Mouse (Mus musculus) left cerebral cortex, adult 2 months (tissue): Measurements from ENCODE around the gene Kcnj12. TPM values are rescaled to one million over a fixed set of nuclear protein-coding genes. Genes with fewer than 3 reads are reported as not detected.
A peak's percentile ranks its signal among the peaks of the same experiment; 100 is the strongest.

Experiments
- DNase-seq, 2 experiments: peaks; one replicate each; pipeline ENCODE4 v3.0.0; 2021 to 2022; ENCODE audit warnings: low spot score in 2 of 2, mixed read lengths in 1 of 2; ENCODE audit errors: extremely low spot score in 1 of 2
- H3K27ac ChIP-seq: fragments of 200-600 bp; 2 replicates; pipeline ENCODE4 v1.8.1; 2022
- H3K4me3 ChIP-seq: fragments of 200-600 bp; 2 replicates; pipeline ENCODE4 v1.8.1; 2022
- CTCF ChIP-seq: fragments of 200-600 bp; IDR thresholded peaks from 2 replicates; pipeline ENCODE4 v1.8.1; 2022; ENCODE audit warnings: antibody characterized with exemption, mild to moderate bottlenecking, moderate library complexity
- intact Hi-C: fragments of 180-260 bp; cut with DNase I; formaldehyde crosslinking; loops from one replicate; pipeline ENCODE4 v1.15.1; 2025
- total RNA-seq, 2 experiments: library from RNA; stranded (reverse); gene quantifications; 2 replicates each; pipeline ENCODE4 v1.2.3; 2021

Gene Kcnj12
- total RNA-seq, 2 experiments from 2014 or later, result 19.0 to 19.2 TPM

DNA sequence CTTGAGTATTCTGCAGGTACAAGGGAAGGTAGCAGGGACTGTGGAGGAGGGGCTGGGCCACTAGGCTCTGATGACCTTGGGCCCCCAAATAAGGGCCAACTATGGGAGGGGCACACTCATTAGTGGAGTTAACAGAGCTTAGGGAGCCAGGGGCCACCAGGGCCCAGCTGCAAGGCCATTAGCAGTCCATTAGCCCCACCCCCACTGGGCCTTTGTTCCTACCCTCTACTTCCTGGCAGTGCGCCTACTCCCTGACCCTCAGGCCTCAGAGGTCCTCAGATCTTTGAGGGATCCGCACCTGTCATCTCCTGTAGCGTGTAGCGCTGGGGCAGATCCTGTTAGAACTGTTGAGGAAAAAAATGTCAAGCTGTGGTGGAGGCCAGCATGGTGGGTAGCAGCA is 18.3 kb upstream of the Kcnj12 start:
- no peak overlapping the region for H3K4me3 ChIP-seq
- no peak for TF ChIP-seq CTCF
- DNase-seq, result no peak
- H3K27ac ChIP-seq, result no peak overlapping the region
- intact Hi-C loops, result no loop called here

DNA sequence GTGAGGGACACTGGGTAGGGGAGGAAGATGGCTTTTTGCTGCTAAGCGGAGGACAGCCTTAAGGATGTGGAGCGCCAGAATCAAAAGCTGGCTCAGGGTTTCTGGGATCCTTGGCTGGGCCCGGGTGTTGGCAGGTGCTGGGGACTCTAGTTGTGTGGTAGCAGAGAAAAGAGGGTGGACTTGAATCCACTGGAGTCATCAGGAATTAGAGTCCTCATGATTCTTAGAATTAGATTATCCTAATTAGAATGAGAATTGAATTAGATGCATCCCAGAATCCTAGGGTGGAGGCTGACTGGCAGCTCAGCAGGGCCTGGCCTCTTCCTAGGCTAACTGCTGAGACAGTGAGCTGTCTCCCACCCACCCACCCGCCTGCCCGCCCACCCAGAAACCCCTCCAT is 17.6 kb upstream of the Kcnj12 start:
- DNase-seq, result no peak
- intact Hi-C loops, result no loop called here
- no peak overlapping the region for H3K4me3 ChIP-seq
- H3K27ac ChIP-seq, result no peak overlapping the region
- no peak for TF ChIP-seq CTCF

DNA sequence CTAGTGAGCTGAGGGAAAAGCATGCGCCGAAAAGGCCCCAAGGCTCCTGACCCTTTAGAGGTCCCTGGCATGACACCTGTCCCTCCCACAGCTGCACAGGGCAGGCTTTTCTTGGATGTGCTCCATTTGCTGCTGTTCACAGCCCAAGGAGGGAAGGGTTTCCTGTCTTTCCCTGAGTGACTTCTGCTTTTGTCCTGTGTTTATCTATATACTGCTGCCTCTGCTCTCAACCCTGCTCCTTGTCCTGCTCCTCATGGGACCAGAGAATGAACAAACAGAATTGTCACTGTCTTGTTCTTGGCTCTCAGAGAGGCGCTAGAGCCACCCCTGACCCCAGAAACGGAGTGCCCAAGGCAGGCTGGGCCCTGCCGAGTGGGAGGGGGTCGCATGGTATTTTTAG is 17.0 kb upstream of the Kcnj12 start:
- no peak overlapping the region for H3K4me3 ChIP-seq
- intact Hi-C loops, result no loop called here
- no peak overlapping the region for H3K27ac ChIP-seq
- TF ChIP-seq CTCF, result no peak
- no peak for DNase-seq

DNA sequence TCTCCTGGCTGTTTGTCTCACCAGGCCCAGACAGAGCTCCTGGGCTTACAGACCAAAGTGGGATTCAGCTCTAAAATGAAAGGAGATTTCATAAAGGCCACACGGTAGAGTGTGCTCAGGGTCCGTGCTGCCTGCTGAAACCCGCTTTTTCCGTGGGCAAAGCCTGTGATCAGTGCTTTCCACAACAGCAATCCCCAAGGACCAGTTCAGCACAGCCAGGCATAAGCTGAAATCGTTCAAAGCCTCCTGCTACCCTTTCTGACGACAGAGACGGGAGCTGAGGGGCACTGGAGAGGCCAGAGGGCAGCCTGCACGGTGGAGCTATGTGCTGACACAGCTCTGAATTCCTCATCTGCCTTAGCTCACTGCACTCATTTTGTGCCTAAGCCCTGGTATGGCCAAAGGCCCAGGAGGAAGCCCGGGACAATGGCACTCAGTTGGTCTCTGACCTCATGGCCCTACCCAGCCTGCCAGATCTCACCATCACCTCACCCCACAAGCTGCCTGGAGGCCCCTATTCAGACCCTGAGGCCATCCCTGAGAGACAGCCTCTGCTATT is 10.5 kb upstream of the Kcnj12 start:
- TF ChIP-seq CTCF, result no peak
- intact Hi-C loops, result no loop called here
- Histone ChIP-seq H3K4me3 (no peak overlapping the region), H3K27ac (no peak overlapping the region)
- DNase-seq, result no peak

DNA sequence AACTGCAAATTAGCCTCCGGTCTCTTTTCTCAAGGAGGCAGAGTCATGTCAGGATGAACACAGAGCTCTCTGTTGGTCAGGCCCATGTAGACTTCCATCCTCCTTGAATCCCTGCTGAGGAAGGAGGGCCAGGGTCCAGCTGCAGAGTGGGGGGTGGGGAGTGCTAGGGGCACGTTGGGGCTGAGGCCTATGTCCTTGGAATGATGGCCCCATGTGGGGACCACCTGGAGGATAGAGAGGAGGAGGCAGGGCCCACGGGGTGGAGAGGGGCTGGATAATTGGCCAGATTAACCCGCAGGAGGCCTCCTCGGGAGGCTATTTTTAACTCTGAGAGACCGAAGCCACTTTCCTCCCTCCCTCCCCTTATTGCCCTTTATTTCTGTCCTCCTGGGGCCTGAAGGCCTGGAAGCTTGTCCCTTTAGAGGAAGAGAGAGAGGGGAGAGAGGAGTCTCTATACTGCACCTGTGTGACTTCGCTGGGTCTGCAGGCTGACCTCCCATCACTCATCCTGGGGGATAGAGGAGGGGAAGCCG is 5.4 kb upstream of the Kcnj12 start:
- intact Hi-C loops, result no loop called here
- DNase-seq, result no peak
- TF ChIP-seq CTCF, result no peak
- no peak overlapping the region for H3K4me3 ChIP-seq
- no peak overlapping the region for H3K27ac ChIP-seq

DNA sequence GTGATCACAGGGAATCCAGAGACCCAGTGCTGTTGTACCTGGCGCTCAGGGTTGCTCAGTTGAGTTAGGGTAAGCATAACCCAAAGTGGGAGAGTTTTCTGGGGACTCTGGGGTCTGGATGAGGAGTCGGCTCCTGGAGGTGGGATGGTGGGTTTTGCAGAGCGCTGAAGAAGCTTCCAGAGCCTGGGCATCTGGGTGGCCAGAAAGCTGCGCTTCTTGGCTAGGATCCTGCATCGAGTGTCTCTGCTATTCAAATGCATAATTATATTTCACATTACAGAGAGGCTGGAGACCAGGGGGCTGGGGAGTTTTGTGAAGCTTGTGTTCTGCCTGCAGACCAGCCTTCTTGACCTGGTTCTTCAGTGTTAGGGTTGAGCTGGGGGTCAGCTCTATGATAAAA is 1.2 kb upstream of the Kcnj12 start:
- H3K27ac ChIP-seq, result no peak overlapping the region
- intact Hi-C loops, result no loop called here
- TF ChIP-seq CTCF, result no peak
- no peak overlapping the region for H3K4me3 ChIP-seq
- no peak for DNase-seq

DNA sequence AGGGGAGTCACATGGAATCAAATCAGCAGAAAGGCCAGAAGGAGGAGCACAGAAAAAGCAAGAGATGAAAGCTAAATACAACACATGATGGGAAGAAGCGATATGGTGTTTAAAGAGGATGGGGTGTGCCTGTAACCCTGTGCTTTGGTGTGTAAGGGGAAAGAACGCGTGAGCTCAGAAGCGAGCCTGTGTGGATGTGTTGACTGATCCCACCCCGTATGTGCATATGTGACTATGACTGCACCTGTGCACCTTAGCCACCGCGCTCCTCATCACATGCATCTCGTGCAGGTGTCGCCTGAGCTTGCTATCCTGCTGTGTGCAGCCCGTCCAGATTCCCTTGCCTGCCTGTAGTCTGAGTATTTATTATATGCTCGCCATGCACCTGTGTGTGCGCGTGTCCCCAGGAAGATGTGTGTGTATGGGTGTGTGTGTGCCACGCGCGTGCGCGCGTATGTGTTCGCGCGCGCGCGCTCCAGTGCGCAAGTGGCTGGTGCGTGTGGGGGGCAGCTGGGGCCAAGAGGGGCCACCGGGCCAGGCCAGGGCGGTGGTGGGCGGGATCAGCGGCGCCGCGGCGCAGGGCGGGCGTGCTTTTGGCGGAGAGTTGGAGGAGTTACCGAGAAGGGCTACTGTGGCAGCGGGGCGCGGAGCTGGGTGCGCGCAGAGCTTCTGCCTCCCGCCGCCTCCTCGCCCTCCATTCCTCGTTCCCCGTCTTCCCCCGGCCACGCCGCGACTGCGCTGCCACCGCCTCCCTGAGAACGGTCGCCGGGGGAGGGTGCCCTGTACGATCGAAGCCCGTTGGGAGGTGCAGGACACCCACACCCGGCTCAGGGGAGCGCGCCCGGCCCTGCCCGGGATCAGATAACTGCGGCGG is 451 bp upstream of the Kcnj12 start:
- intact Hi-C loops, result loop anchor here (1.0 kb wide), 1 partner anchor 47 kb away; no protein-coding TSS in a partner anchor
- Histone ChIP-seq H3K4me3 (peak overlapping the region; percentile 62), H3K27ac (peak overlapping the region; percentile 81)
- no peak for TF ChIP-seq CTCF
- peak; percentile 59 for DNase-seq

DNA sequence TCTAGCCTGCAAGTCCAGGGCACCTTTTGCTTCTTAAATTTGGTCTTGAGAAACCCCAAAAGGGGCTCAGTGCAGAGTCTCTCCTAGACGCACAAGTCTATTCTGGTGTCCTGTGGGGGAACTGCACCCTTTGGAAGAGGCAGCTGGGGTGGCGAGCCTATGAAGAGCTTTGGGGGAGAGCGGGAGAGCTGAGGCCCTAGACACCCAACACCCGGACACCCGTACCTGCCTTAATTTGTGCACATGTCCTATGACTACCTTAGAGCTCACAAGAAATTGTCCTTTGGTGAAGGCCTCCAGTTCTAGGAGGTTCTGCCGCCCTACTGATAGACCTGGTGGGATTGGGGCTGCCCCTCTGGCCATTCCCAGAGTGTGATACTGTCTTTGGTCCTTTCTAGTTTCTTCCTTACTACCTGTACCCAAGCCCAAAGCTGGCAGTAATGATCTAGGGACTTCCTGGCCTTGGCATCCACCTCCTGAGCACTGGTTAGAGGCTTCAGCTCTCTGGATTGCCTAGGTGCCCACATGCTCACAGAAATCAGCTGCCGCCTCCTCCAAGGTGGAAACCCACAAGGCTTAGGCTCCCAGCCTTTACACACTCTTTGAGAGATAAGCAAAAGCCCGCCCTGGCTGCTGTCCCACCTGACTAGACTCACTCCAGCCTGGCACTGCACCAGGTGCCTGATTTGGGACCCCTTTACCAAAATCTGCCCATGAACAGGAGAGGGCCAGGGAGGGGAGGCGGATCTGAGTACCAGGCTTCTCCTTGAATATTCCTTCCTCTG is 1.2 kb downstream of the Kcnj12 start:
- intact Hi-C loops, result no loop called here
- DNase-seq, result no peak
- TF ChIP-seq CTCF, result no peak; the same call in 1 of the 2 replicates
- H3K27ac ChIP-seq, result no peak overlapping the region
- H3K4me3 ChIP-seq, result peak overlapping the region; percentile 62

DNA sequence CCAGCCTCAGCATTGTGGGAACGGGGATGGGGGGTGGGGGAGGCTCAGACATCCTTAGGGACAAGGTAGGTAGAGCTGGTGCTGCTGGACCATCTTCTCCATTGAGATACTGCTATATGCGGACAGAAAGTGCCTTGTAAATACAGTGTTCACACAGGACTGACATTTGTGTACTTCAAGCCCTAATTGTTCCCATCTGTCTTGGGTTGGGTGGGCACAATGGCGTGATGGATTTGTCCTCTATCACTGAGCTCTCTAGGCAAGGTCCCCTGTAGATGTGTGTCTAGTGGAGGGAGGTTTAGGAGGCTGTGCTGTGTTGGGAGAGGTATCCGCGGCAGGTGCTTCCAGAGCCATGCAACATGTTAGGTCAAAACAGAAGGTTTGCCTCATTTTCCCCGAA is 2.0 kb downstream of the Kcnj12 start:
- intact Hi-C loops, result no loop called here
- no peak for TF ChIP-seq CTCF
- DNase-seq, result no peak
- Histone ChIP-seq H3K4me3 (no peak overlapping the region), H3K27ac (no peak overlapping the region)

DNA sequence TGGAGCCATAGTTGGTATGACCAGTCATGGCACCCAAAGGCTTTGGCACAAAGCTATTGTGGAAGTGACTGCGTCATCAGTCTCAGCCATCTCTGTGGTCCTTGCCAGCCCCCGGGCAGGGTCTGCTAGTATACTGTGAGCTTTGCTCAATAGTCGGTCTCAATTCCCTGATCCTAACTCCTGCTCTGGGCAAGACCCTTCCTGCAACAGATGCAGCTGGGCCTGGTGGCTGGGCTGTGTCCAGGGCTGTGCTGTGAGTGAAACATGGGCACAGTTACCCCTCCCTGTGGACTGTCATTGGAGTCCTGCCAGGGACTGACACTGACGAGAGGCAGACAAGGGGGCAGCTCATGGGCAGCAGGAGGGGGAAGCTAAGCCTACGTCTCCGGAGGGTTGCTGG is 2.6 kb downstream of the Kcnj12 start:
- intact Hi-C loops, result no loop called here

DNA sequence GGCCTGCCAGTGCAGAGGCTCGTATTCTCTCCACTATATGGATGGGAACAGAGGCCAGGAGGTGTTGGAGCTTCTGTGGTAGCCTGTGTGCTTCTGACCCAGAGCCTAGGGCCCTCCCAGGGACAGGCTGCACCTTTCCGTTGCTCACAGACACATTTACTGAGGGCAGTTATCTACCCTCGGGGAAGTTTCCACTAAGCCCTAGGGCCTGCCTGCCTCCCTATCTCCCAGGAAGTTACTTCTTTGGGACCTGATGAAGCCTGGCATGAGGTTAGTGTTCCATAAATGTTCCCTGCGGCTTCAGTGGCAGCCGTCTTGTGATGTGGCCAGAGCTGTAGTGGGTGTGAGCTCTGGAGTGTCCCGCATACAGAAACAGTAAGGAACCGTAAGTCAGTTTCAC is 3.2 kb downstream of the Kcnj12 start:
- intact Hi-C loops, result no loop called here
- DNase-seq, result no peak

More for the DNA sequence above, 2.6 kb downstream of the Kcnj12 start:
- no peak for TF ChIP-seq CTCF
- no peak overlapping the region for H3K4me3 ChIP-seq
- no peak for DNase-seq
- H3K27ac ChIP-seq, result no peak overlapping the region

DNA sequence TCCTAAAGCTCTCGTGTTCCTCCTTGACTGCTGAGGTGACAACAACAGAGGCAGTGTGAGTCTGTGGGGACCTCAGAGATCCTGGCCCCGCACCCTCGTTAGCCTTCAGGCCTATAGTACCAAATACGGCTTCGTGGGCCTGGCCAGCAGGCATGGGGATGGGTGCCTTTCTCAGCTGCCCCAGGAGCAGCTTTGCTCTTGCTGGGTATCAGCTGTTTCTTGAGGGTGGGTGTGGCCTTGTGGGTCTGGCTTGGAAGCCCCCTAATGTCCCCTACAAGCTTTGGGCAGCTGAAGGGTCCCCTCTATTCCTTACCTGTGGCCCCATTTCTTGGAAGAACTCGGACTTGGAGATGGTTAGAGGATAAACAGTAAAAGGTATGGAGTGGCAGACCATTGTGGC is 4.0 kb downstream of the Kcnj12 start:
- Histone ChIP-seq H3K27ac (no peak overlapping the region), H3K4me3 (no peak overlapping the region)
- DNase-seq, result no peak
- TF ChIP-seq CTCF, result no peak
- intact Hi-C loops, result no loop called here

More for the DNA sequence above, 3.2 kb downstream of the Kcnj12 start:
- H3K4me3 ChIP-seq, result no peak overlapping the region
- no peak overlapping the region for H3K27ac ChIP-seq
- TF ChIP-seq CTCF, result no peak
